Mouse (Mus musculus) B cell, adult 2 months (primary cell): ENCODE measurements around the gene Wnt10a.
"Not testable (repeated sequence)": the region's sequence is repeated elsewhere in the genome, so short reads cannot be mapped to it uniquely, and the experiment has no call there.

Experiments
- DNase-seq, 2 experiments: peaks; one replicate each; pipeline ENCODE4 v3.0.0; 2022

Gene Wnt10a

GRCm38 (mm10) chr1:74817219-74817618 is 25.9 kb downstream of the Wnt10a start:
- DNase-seq: no peak

GRCm38 (mm10) chr1:74818509-74818908 is 27.2 kb downstream of the Wnt10a start:
- DNase-seq: no peak

GRCm38 (mm10) chr1:74823598-74823997 is 32.3 kb downstream of the Wnt10a start:
- DNase-seq: not testable (repeated sequence)

GRCm38 (mm10) chr1:74824518-74825302 is 33.4 kb downstream of the Wnt10a start:
- no peak for DNase-seq

- DNase-seq: no peak
These were observed 38.7 kb downstream of the Wnt10a start for GRCm38 (mm10) chr1:74830061-74830460.

- DNase-seq: no peak
These were observed 41.9 kb downstream of the Wnt10a start for GRCm38 (mm10) chr1:74833255-74833654.

- no peak for DNase-seq
These were observed 51.8 kb downstream of the Wnt10a start for GRCm38 (mm10) chr1:74843090-74843489.

GRCm38 (mm10) chr1:74846341-74846740 is 55.0 kb downstream of the Wnt10a start:
- no peak for DNase-seq

- DNase-seq: no peak
These were observed 57.6 kb downstream of the Wnt10a start for GRCm38 (mm10) chr1:74848946-74849345.

- no peak for DNase-seq
These were observed 58.9 kb downstream of the Wnt10a start for GRCm38 (mm10) chr1:74850251-74850650.

- DNase-seq: no peak
These were observed 59.9 kb downstream of the Wnt10a start for GRCm38 (mm10) chr1:74851001-74851775.
